Comparison of ENCODE assay signal across 8 mouse cellular contexts in the genomic region with DNA sequence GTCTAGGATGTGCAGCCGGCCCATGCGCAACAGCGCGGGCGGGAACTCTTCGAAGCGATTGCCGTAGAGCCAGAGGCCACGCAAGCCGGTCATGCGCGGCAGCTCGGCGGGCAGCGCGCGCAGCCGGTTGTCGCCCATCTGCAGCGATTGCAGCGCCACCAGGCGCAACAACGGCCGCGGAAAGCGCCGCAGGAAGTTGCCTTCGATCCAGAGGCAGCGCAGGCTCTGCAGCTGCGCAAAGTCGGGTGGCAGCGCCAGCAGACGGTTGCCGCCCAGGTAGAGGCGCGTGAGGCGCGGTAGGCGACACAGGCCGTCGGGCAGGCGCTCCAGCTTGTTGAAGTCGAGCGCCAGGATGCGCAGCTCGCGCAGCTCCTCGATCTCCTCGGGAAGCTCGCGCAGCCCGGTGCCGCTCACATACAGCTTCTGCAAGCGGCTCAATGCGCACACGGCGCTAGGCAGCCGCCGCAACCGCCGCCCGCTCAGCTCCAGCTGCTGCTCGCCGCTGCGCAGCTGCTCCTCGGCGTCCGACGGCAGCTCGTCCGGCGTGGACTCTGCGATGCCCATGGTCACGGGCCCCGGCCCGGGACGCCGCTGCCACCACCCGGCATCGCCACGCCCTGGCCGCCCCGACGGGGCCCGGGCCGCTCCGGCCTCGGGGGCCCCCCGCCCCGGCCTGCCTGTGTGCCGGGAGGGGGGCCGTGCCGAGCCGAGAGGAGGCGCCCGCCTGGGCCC. TPM values are rescaled to one million over a fixed set of nuclear protein-coding genes. Genes with fewer than 3 reads are reported as not detected.
DNase-seq lines count a peak whose midpoint lies in the region; ATAC-seq and TF ChIP-seq lines count a peak whose summit lies in the region.

A gene (minus strand): TSS at position 722 of the 732 bp plus-strand sequence.

- H3K9ac ChIP-seq in ES-Bruce4 (ENCODE audit: low read depth, poor library complexity, severe bottlenecking): peak within 1 kb of the TSS; percentile 54
- peak within 1 kb of the TSS; percentile 58 for H3K9ac ChIP-seq in limb, embryonic 13.5 days
- peak within 1 kb of the TSS; percentile 68 for H3K9ac ChIP-seq in midbrain, embryonic 16.5 days (ENCODE audit: low read depth, low read length)

- TF ChIP-seq POLR2A in ES-Bruce4 (IDR thresholded peaks at IDR 0.05; ENCODE audit: insufficient read depth, low read length): no peak
- no peak; the same call in 1 of the 2 replicates for TF ChIP-seq POLR2A in bone marrow, adult 2 months (IDR thresholded peaks at IDR 0.05; ENCODE audit: borderline replicate concordance, control insufficient read depth, low read depth, low read length)

- no peaks in the 10 kb centered on the region for H3K36me3 ChIP-seq in ES-Bruce4 (ENCODE audit: control insufficient read depth, insufficient read depth, low read length, poor library complexity, severe bottlenecking)
- H3K36me3 ChIP-seq in limb, embryonic 13.5 days: no peaks in the 10 kb centered on the region
- H3K36me3 ChIP-seq in midbrain, embryonic 16.5 days (ENCODE audit: control insufficient read depth, insufficient read depth, low read length): no peaks in the 10 kb centered on the region
- no peaks in the 10 kb centered on the region; the same call in 1 of the 2 replicates for H3K36me3 ChIP-seq in splenic B cell, adult 2 months (ENCODE audit: control insufficient read depth, insufficient read depth, low read length, poor library complexity, severe bottlenecking)

- H3K4me2 ChIP-seq in limb, embryonic 13.5 days (replicated peaks): peak within 1 kb of the TSS; percentile 86
- H3K4me2 ChIP-seq in midbrain, embryonic 16.5 days (ENCODE audit: low read length): peak within 1 kb of the TSS; percentile 75

- no peaks in the 10 kb centered on the region for H3K4me1 ChIP-seq in ES-Bruce4 (ENCODE audit: control insufficient read depth, insufficient read depth, low read length)
- no peaks in the 10 kb centered on the region; the same call in 1 of the 2 replicates for H3K4me1 ChIP-seq in bone marrow, adult 2 months (ENCODE audit: control insufficient read depth, insufficient read depth, low read length)
- peaks cover 24% of the 10 kb centered on the region for H3K4me1 ChIP-seq in limb, embryonic 13.5 days
- H3K4me1 ChIP-seq in midbrain, embryonic 16.5 days (ENCODE audit: control insufficient read depth, insufficient read depth, low read length): peaks cover 16% of the 10 kb centered on the region

- ATAC-seq in limb, embryonic 13.5 days (ENCODE audit: low FRiP score, low read depth): peak; percentile 72
- peak; percentile 73 for ATAC-seq in midbrain, embryonic 16.5 days

- H3K27me3 ChIP-seq in ES-Bruce4 (ENCODE audit: control insufficient read depth, insufficient read depth, low read length, poor library complexity, severe bottlenecking): peaks cover 6% of the 10 kb centered on the region
- peaks cover 97% of the 10 kb centered on the region for H3K27me3 ChIP-seq in limb, embryonic 13.5 days
- peaks cover 33% of the 10 kb centered on the region for H3K27me3 ChIP-seq in midbrain, embryonic 16.5 days (ENCODE audit: control insufficient read depth, insufficient read depth, low read depth, low read length)
- peaks cover 2% of the 10 kb centered on the region; the same call in 1 of the 2 replicates for H3K27me3 ChIP-seq in splenic B cell, adult 2 months (ENCODE audit: control insufficient read depth, insufficient read depth, low read length, poor library complexity, severe bottlenecking)

- 1% methylated on average over 95 of the region's 96 CpGs for WGBS in bone marrow, adult 2 months
- WGBS in limb, embryonic 13.5 days: under 1% methylated on average over 89 of the region's 96 CpGs
- WGBS in midbrain, embryonic 16.5 days: under 1% methylated on average over 88 of the region's 96 CpGs

- peak; percentile 6 for TF ChIP-seq CTCF in ES-Bruce4 (IDR thresholded peaks at IDR 0.05; ENCODE audit: low read depth, low read length)
- no peak for TF ChIP-seq CTCF in bone marrow, adult 2 months (IDR thresholded peaks at IDR 0.05; ENCODE audit: control insufficient read depth, insufficient read depth, low read length)

- no peak within 1 kb of the TSS for H3K27ac ChIP-seq in ES-Bruce4 (ENCODE audit: insufficient read depth, low read length)
- H3K27ac ChIP-seq in bone marrow, adult 2 months (ENCODE audit: control insufficient read depth, insufficient read depth, low read depth, low read length, poor library complexity): peak within 1 kb of the TSS; percentile 24; the same call in 1 of the 2 replicates
- H3K27ac ChIP-seq in limb, embryonic 13.5 days: no peak within 1 kb of the TSS
- H3K27ac ChIP-seq in midbrain, embryonic 16.5 days (ENCODE audit: low read length): peak within 1 kb of the TSS; percentile 64

- H3K4me3 ChIP-seq in ES-Bruce4 (ENCODE audit: low read depth, low read length): peak within 1 kb of the TSS; percentile 52
- no peak within 1 kb of the TSS for H3K4me3 ChIP-seq in bone marrow, adult 2 months (replicated peaks; ENCODE audit: control insufficient read depth, low read depth, low read length)
- H3K4me3 ChIP-seq in limb, embryonic 13.5 days: peak within 1 kb of the TSS; percentile 57
- H3K4me3 ChIP-seq in midbrain, embryonic 16.5 days (ENCODE audit: low read depth, low read length): peak within 1 kb of the TSS; percentile 53

- TF ChIP-seq EP300 in ES-Bruce4 (IDR thresholded peaks at IDR 0.05; ENCODE audit: insufficient read depth, low read depth, low read length): no peak

- peak; percentile 71 to 78 for DNase-seq in frontal cortex, postnatal 36 days (ENCODE audit: low spot score in 2 of 2)
- DNase-seq in kidney, adult 11 months: peak; percentile 23
- peak; percentile 71 for DNase-seq in splenic B cell, adult 2 months (ENCODE audit: low read depth, low spot score)
- no peak for DNase-seq in cerebellum, adult 11-12 months

- H3K9me3 ChIP-seq in ES-Bruce4 (replicated peaks; ENCODE audit: control insufficient read depth, insufficient read depth, low read length, poor library complexity, severe bottlenecking): no peaks in the 10 kb centered on the region
- no peaks in the 10 kb centered on the region for H3K9me3 ChIP-seq in limb, embryonic 13.5 days
- H3K9me3 ChIP-seq in midbrain, embryonic 16.5 days (replicated peaks; ENCODE audit: control insufficient read depth, low read length, poor library complexity, severe bottlenecking): no peaks in the 10 kb centered on the region

RNA-seq across cellular contexts. Expression of the gene that starts here (rescaled TPM):
- not detected in 2 replicates for polyA plus RNA-seq in ES-Bruce4 (2011; ENCODE audit: insufficient read depth, insufficient read length, low read depth, missing spikeins)
- polyA plus RNA-seq in bone marrow, adult 2 months (2011; ENCODE audit: insufficient read depth, insufficient read length, low replicate concordance, missing spikeins): not detected in 2 replicates
- polyA plus RNA-seq in limb, embryonic 13.5 days (2015; fragmentation: Nextera tagmentation; extraction: Ambion mirVana): 0.25 and 0.37 TPM in 2 replicates
- 1.9 and 2.0 TPM in 2 replicates for polyA plus RNA-seq in midbrain, embryonic 16.5 days (2015; fragmentation: Nextera tagmentation; extraction: Ambion mirVana)

Comparison
In these comparisons a context has a peak if more than half of its experiments do, and no peak if none do; other contexts are left out.
1. Peak in ATAC-seq, H3K4me3 ChIP-seq, H3K9ac ChIP-seq and H3K4me2 ChIP-seq in limb, embryonic 13.5 days; RNA of the gene not detected or under 1 TPM.
2. H3K27ac ChIP-seq: peak in bone marrow, adult 2 months (single experiment) and midbrain, embryonic 16.5 days (single experiment); none in ES-Bruce4 (single experiment) and limb, embryonic 13.5 days (single experiment).
3. Peak in every context shown above with its lines, with median percentiles within 50 percentile points of each other: H3K9ac ChIP-seq.